Mouse (Mus musculus): ENCODE measurements around the gene Prl. TPM values are rescaled to one million over a fixed set of nuclear protein-coding genes. Genes with fewer than 3 reads are reported as not detected.
A peak's percentile ranks its signal among the peaks of the same experiment; 100 is the strongest.
"Not testable (repeated sequence)": the region's sequence is repeated elsewhere in the genome, so short reads cannot be mapped to it uniquely, and the experiment has no call there.

The Prl gene
- polyA plus RNA-seq (2012; rRNA removed), result not detected in 2 replicates

- DNase-seq (ENCODE audit: low read depth), result no peak
- TF ChIP-seq POLR2A (IDR thresholded peaks at IDR 0.05; ENCODE audit: borderline replicate concordance, extremely low read depth, insufficient read depth, insufficient read length, poor library complexity, severe bottlenecking) (no peak), CTCF (IDR thresholded peaks at IDR 0.05; ENCODE audit: borderline replicate concordance, extremely low read depth, insufficient read depth, insufficient read length) (no peak)
Measured at GRCm38 (mm10) chr13:27057270-27057669, at the start of gene Prl. Prl (plus strand) TSS chr13:27057570.

- no peak for DNase-seq (ENCODE audit: low read depth)
- TF ChIP-seq CTCF (IDR thresholded peaks at IDR 0.05; ENCODE audit: borderline replicate concordance, extremely low read depth, insufficient read depth, insufficient read length), result no peak
- TF ChIP-seq POLR2A (IDR thresholded peaks at IDR 0.05; ENCODE audit: borderline replicate concordance, extremely low read depth, insufficient read depth, insufficient read length, poor library complexity, severe bottlenecking), result no peak
Measured at GRCm38 (mm10) chr13:27026614-27027013, 30.8 kb upstream of the Prl start.

DNA sequence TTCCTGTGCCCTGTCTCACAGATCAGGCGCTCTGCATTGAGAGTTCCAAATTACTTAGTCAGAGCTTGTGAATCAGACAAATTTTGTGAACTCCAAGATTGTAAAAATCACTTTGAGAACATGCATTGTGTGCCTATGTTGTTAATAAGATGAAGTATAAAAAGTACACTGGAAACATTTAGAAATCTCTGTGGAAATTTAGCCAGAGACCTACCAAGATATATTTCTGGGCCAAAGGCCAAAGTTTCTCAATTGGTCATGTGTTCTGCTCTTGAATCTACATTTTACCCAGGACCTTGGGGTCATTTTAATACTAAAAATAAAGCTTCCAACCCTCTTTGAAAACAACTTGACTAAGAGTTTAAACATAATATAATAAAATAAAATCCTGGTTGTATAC is 30.0 kb upstream of the Prl start:
- TF ChIP-seq POLR2A (IDR thresholded peaks at IDR 0.05; ENCODE audit: borderline replicate concordance, extremely low read depth, insufficient read depth, insufficient read length, poor library complexity, severe bottlenecking), result no peak
- no peak for TF ChIP-seq CTCF (IDR thresholded peaks at IDR 0.05; ENCODE audit: borderline replicate concordance, extremely low read depth, insufficient read depth, insufficient read length)
- no peak for DNase-seq (ENCODE audit: low read depth)

- TF ChIP-seq POLR2A (IDR thresholded peaks at IDR 0.05; ENCODE audit: borderline replicate concordance, extremely low read depth, insufficient read depth, insufficient read length, poor library complexity, severe bottlenecking) (no peak), CTCF (IDR thresholded peaks at IDR 0.05; ENCODE audit: borderline replicate concordance, extremely low read depth, insufficient read depth, insufficient read length) (no peak)
- DNase-seq (ENCODE audit: low read depth), result no peak
Measured at GRCm38 (mm10) chr13:27028501-27029240, 28.7 kb upstream of the Prl start.

DNA sequence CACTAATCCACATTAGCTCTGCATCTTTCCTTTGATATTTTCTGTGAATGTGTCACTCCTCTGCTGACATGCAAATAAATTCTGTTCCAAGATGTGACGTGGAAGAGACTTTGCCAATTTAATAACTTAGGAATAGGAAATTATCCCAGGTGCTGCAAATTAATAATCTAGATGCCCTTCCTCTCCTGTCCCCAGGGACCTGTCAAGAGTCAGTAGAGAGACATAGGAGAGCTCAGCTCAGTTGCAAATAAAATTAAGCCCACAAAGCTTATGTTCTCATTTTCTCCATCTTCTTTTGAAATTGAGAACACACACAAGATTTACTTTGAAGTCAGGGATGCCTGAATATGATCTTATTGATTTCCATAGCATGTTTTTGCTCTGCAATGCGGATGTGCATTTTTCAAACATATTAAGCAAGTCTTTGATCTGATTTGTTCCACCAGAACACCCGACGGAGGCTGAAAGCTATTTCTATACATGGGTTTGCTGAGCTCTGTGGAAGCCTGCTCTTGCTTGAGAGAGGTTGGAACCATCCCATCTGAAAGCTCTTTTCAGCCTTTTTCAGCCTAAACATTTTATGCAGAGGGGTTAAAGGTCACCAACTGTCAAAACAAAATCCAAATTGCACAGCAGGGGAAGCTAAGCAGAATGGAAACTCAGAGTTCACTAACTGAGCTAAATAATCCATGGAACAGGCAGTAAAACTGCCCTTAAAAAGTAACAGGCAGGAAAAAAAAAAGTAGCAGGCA is 26.1 kb upstream of the Prl start:
- no peak for TF ChIP-seq CTCF (IDR thresholded peaks at IDR 0.05; ENCODE audit: borderline replicate concordance, extremely low read depth, insufficient read depth, insufficient read length)
- TF ChIP-seq POLR2A (IDR thresholded peaks at IDR 0.05; ENCODE audit: borderline replicate concordance, extremely low read depth, insufficient read depth, insufficient read length, poor library complexity, severe bottlenecking), result no peak
- peak; percentile 76 for DNase-seq (ENCODE audit: low read depth)

GRCm38 (mm10) chr13:27031853-27032240 is 25.5 kb upstream of the Prl start:
- TF ChIP-seq POLR2A (IDR thresholded peaks at IDR 0.05; ENCODE audit: borderline replicate concordance, extremely low read depth, insufficient read depth, insufficient read length, poor library complexity, severe bottlenecking) (no peak), CTCF (IDR thresholded peaks at IDR 0.05; ENCODE audit: borderline replicate concordance, extremely low read depth, insufficient read depth, insufficient read length) (no peak)
- peak; percentile 7 for DNase-seq (ENCODE audit: low read depth)

DNA sequence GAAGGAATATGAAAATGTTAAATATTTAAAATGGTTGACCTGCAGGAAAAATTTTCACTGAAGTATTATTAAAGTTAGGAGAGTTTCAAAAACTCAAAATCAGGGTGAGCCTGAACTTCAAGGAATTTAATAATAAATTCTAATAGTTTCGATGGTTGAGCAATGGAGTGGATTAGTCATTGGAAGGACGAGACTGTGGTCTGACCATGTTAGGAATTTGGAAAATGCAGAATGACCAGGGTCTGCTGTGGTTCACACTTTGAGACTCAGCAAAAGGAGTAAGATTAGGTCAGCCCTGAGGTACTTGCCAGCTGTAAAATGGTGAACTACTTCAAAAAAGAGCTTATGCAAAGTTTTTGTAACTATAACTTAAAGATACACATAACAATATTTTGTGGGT is 24.4 kb upstream of the Prl start:
- no peak for TF ChIP-seq CTCF (IDR thresholded peaks at IDR 0.05; ENCODE audit: borderline replicate concordance, extremely low read depth, insufficient read depth, insufficient read length)
- no peak for TF ChIP-seq POLR2A (IDR thresholded peaks at IDR 0.05; ENCODE audit: borderline replicate concordance, extremely low read depth, insufficient read depth, insufficient read length, poor library complexity, severe bottlenecking)

DNA sequence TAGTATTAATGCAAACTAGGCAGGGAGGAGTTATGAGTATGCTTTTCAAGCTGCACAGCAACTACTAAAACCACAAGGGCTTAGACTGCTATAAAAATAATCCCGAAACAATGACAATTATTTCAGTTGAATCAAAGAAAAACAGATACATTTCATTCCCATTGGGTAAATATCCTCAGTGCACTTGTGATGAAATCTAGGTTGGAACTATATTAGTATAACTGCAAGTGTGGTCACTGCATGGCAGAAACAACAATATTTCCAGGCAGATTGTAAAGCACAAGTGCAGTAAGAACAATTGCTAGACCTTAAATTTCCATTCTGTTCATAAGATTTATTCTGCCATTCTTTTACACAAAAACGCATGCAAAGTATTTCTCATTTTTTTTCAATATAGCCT is 15.2 kb upstream of the Prl start:
- no peak for DNase-seq (ENCODE audit: low read depth)
- TF ChIP-seq POLR2A (IDR thresholded peaks at IDR 0.05; ENCODE audit: borderline replicate concordance, extremely low read depth, insufficient read depth, insufficient read length, poor library complexity, severe bottlenecking), result no peak
- TF ChIP-seq CTCF (IDR thresholded peaks at IDR 0.05; ENCODE audit: borderline replicate concordance, extremely low read depth, insufficient read depth, insufficient read length), result no peak

More for the DNA sequence above, 24.4 kb upstream of the Prl start:
- no peak for DNase-seq (ENCODE audit: low read depth)

DNA sequence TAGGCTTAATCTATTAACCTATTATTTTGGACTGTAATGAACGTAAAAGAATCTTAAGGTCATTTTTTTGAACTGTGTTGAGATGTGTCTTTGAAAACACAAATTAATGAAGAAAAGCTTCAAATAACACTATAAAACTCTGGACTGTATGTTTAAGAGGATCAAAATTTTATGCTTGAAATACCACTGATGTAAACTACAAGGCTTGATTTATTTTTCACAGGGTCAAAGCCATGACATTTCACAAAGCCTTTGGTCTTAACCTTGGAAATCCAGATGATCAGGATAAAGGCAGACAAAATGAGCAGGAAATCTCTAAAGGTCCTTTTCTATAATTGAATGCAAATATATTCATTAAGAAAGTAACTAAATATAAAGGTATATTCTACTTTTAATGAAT is 14.0 kb upstream of the Prl start:
- DNase-seq (ENCODE audit: low read depth), result no peak
- TF ChIP-seq POLR2A (IDR thresholded peaks at IDR 0.05; ENCODE audit: borderline replicate concordance, extremely low read depth, insufficient read depth, insufficient read length, poor library complexity, severe bottlenecking) (no peak), CTCF (IDR thresholded peaks at IDR 0.05; ENCODE audit: borderline replicate concordance, extremely low read depth, insufficient read depth, insufficient read length) (no peak)

GRCm38 (mm10) chr13:27059177-27059576 is 1.8 kb downstream of the Prl start:
- DNase-seq (ENCODE audit: low read depth), result peak; percentile 44
- no peak for TF ChIP-seq CTCF (IDR thresholded peaks at IDR 0.05; ENCODE audit: borderline replicate concordance, extremely low read depth, insufficient read depth, insufficient read length)
- TF ChIP-seq POLR2A (IDR thresholded peaks at IDR 0.05; ENCODE audit: borderline replicate concordance, extremely low read depth, insufficient read depth, insufficient read length, poor library complexity, severe bottlenecking), result no peak

- not testable (repeated sequence) for DNase-seq (ENCODE audit: low read depth)
Measured at GRCm38 (mm10) chr13:27093890-27094289, 36.5 kb downstream of the Prl start, which contains the start of gene Prl3d1. Prl3d1 (plus strand) TSS chr13:27094190.

Other genes with a start within 250 kb of the Prl start
- not detected in 2 replicates for gene Prl3d1, start 36.6 kb downstream of the Prl start, polyA plus RNA-seq (2012; rRNA removed)
- not detected in 2 replicates for gene Prl3d2, start 64.1 kb downstream of the Prl start, polyA plus RNA-seq (2012; rRNA removed)
- gene Prl3d3, start 99.2 kb downstream of the Prl start, polyA plus RNA-seq (2012; rRNA removed), result not detected in 2 replicates
- not detected in 2 replicates for gene Prl3c1, start 139.1 kb downstream of the Prl start, polyA plus RNA-seq (2012; rRNA removed)
- 1.3 and 3.2 TPM in 2 replicates for gene Prl3b1, start 184.3 kb downstream of the Prl start, polyA plus RNA-seq (2012; rRNA removed)
- not detected in 2 replicates for gene Prl3a1, start 201.9 kb downstream of the Prl start, polyA plus RNA-seq (2012; rRNA removed)

All from brain, embryonic 14.5 days (tissue).